ENCODE assay signal across 6 mouse cellular contexts in genomic region chr3:14772473-14772872, GRCm38 (mm10). TPM values are rescaled to one million over a fixed set of nuclear protein-coding genes. Genes with fewer than 3 reads are reported as not detected.
"Had no signal": no experiment of that assay in that cellular context is flagged by ENCODE, and none has a peak within 500 bp of the region (broad histone marks: within the 10 kb centered on the region; RNA-seq: fewer than 3 reads in every experiment).

No protein-coding gene starts in this region.

RNA-seq across cellular contexts. Expression of gene Car1, which starts 35.7 kb away (rescaled TPM):
- total RNA-seq: neutrophil, adult 5-6 weeks had no signal
- polyA plus RNA-seq: neural tube, embryonic 13.5 days; neural tube, embryonic 14.5 days; neural tube, embryonic 15.5 days; small intestine, adult 2 months; stomach, embryonic 14.5 days had no signal
